Mouse (Mus musculus) testis, adult 2 months (tissue): ENCODE results near the gene Paqr7. TPM values are rescaled to one million over a fixed set of nuclear protein-coding genes. Genes with fewer than 3 reads are reported as not detected.
"Not testable (repeated sequence)": the region's sequence is repeated elsewhere in the genome, so short reads cannot be mapped to it uniquely, and the experiment has no call there.

Source experiments
- H3K27ac ChIP-seq: fragments of 200-500 bp; 2 replicates; pipeline ENCODE4 v1.5.1; 2012; ENCODE audit warnings: low read depth, low read length; ENCODE audit not compliant: control insufficient read depth, insufficient read depth
- H3K27me3 ChIP-seq: fragments of 200-500 bp; 2 replicates; pipeline ENCODE4 v1.6.1; 2012; ENCODE audit warnings: mild to moderate bottlenecking, low read length, moderate library complexity; ENCODE audit not compliant: control insufficient read depth, insufficient read depth
- H3K36me3 ChIP-seq: fragments of 200-500 bp; 2 replicates; pipeline ENCODE4 v1.6.1; 2012; ENCODE audit warnings: mild to moderate bottlenecking, low read length; ENCODE audit not compliant: control insufficient read depth, insufficient read depth
- H3K4me1 ChIP-seq: fragments of 200-500 bp; 2 replicates; pipeline ENCODE4 v1.6.1; 2012; ENCODE audit warnings: low read length; ENCODE audit not compliant: control insufficient read depth, insufficient read depth
- H3K4me3 ChIP-seq: fragments of 200-500 bp; 2 replicates; pipeline ENCODE4 v1.5.1; 2012; ENCODE audit warnings: low read depth, mild to moderate bottlenecking, low read length, moderate library complexity, mixed read lengths; ENCODE audit not compliant: control insufficient read depth
- CTCF ChIP-seq: fragments of 200-500 bp; IDR thresholded peaks from 2 replicates; pipeline ENCODE4 v1.5.1; 2012; ENCODE audit warnings: low read depth, mild to moderate bottlenecking, inconsistent platforms, low read length, moderate library complexity; ENCODE audit not compliant: control insufficient read depth, insufficient read depth, insufficient replicate concordance
- POLR2A ChIP-seq: fragments of 200-500 bp; IDR thresholded peaks from 2 replicates; pipeline ENCODE4 v1.6.1; 2012; ENCODE audit warnings: low read depth, mild to moderate bottlenecking, inconsistent platforms, low read length, moderate library complexity; ENCODE audit not compliant: control insufficient read depth
- polyA plus RNA-seq: library from polyadenylated mRNA; depleted of rRNA; stranded (reverse); fragments of >200 nt; gene quantifications from 2 replicates; pipeline ENCODE4 v1.2.3, GENCODE M21; 2012

Gene Paqr7
- polyA plus RNA-seq, 1 experiment = 67.1 TPM

DNA sequence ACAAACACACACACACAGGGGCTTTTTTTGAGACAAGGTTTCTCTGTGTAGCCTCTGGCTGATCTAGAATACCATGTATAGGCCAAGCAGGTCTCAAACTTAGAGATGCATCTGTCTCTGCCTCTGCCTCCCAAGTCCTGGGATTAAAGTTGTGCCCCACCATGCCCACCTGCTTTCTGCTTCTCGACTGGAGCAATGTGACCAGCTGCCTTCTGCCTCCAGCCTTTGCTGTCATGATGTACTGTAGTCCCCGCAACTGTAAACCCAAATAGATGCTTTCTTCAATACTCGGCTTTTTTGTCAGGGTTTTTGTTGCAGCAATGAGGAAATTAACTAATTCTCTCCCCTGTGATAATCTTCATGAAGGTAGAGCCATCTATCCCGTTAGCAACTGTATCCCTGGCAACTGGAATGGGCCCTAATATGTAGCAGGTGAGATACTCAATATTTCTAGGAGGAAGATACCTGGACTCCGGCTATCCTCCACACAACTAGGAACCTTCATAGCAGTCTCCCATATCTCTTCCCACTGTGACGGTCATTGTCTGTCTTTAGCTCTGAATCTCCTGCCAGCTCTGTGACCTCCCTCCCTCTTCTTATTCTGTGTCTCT lies 13.3 kb upstream of the Paqr7 start:
- TF ChIP-seq POLR2A = no peak
- no peak for TF ChIP-seq CTCF
- H3K36me3 ChIP-seq = no peaks in the 10 kb centered on the region
- H3K4me1 ChIP-seq = no peaks in the 10 kb centered on the region; the same call in 1 of the 2 replicates
- H3K27ac ChIP-seq = no peak overlapping the region
- H3K4me3 ChIP-seq = no peak overlapping the region
- H3K27me3 ChIP-seq = no peaks in the 10 kb centered on the region

DNA sequence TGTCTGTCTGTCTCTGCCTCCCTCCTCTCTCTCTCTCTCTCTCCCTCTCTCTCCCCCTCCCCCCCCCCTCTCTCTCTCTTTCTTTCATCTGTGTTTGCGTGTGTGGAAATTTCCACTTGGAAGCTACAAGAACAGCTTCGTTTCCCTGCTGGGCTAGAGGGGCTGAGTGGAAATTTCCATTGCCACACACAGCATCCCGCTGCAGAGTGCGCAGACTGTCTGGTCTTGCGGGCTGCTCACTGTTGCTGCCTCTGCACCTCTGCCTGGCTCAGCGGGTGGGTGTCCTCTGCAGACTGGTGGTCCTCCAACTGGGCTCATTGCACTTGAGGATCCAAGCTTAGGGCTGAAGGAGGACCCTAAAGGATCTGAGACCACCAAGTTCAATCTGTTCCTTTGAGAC lies 12.8 kb upstream of the Paqr7 start:
- Histone ChIP-seq H3K27me3 (no peaks in the 10 kb centered on the region), H3K36me3 (no peaks in the 10 kb centered on the region), H3K4me1 (no peaks in the 10 kb centered on the region; the same call in 1 of the 2 replicates), H3K4me3 (no peak overlapping the region), H3K27ac (no peak overlapping the region)
- no peak for TF ChIP-seq POLR2A
- no peak for TF ChIP-seq CTCF

DNA sequence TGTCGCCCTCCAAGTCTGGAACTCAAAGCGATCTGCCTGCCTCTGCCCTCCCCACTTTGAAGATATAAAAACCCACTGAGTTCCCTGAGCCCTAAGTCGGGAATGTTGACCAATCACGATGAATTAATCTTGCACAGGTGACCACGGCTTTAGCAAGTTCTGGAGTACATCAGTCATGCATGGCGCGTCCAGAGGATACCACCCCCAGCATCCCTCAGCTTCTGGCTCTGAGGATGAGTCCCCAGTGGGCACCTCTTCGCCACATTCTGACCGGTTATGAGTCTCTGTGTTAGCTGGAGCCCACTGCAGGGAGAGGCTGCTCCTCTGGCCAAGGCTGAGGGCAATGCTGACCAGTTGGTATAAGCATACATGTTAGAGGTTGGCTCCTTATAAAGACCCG lies 12.3 kb upstream of the Paqr7 start:
- TF ChIP-seq CTCF (no peak), POLR2A (no peak)
- Histone ChIP-seq H3K27me3 (no peaks in the 10 kb centered on the region), H3K27ac (no peak overlapping the region), H3K4me3 (no peak overlapping the region), H3K36me3 (no peaks in the 10 kb centered on the region), H3K4me1 (no peaks in the 10 kb centered on the region; the same call in 1 of the 2 replicates)

DNA sequence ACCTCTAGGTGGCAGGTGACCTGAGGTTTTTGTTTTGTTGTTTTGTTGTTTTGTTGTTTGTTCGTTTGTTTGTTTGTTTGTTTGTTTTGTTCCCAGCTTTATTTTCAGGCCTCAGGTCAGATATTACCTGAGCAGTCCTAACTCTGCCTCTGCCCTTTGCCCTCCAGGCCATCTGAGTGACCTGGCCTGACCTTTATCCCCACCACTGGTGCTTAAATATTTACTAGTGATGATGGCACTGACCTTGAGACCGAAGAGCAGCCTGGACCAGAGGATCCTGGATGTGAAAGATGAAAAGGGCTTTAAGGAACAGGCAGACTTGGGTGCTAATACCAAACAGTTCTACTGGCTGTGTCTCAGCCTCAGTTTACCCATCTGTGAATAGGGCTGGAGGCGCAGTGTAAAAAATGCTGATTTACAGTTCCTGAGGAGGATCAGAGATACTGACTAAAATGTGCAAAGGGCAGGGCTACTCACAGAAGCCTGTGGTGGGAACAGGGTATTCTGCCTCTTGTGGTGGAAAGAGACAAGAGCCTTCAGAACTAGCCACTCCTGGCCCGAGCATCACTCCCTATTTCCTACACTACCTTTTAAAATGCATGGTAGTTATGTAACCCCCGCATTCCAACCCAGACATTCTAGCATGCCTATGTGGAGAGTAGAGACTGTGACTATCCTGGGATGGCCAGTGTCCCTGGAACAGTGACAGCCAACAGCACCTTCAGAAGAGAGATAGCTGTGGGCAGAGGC lies 11.2 kb upstream of the Paqr7 start:
- no peaks in the 10 kb centered on the region; the same call in 1 of the 2 replicates for H3K4me1 ChIP-seq
- no peak overlapping the region for H3K27ac ChIP-seq
- no peaks in the 10 kb centered on the region for H3K27me3 ChIP-seq
- H3K4me3 ChIP-seq = no peak overlapping the region
- TF ChIP-seq POLR2A = no peak
- no peak for TF ChIP-seq CTCF
- H3K36me3 ChIP-seq = no peaks in the 10 kb centered on the region

DNA sequence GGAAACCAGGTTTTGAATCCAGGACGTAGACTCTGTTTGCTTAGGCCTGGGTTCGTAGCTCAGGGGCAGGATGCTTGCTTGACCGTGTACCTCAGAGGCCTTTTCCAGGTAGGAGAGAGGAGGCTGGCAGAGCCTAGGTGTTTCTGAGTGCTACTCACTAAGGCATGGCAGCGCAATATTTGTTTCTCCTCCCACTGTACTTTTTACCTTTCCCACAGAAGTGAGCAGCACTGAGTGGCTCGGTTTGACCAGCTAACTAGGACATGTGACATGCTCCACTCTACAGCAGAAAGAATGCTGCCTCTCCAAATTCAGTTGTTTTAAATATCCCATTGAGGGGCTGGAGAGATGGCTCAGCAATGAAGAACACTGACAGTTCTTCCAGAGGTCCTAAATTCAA lies 8.3 kb upstream of the Paqr7 start:
- no peaks in the 10 kb centered on the region for H3K36me3 ChIP-seq
- H3K27me3 ChIP-seq = no peaks in the 10 kb centered on the region
- TF ChIP-seq POLR2A (no peak), CTCF (no peak)
- no peak overlapping the region for H3K27ac ChIP-seq
- H3K4me3 ChIP-seq = no peak overlapping the region
- no peaks in the 10 kb centered on the region; the same call in 1 of the 2 replicates for H3K4me1 ChIP-seq

DNA sequence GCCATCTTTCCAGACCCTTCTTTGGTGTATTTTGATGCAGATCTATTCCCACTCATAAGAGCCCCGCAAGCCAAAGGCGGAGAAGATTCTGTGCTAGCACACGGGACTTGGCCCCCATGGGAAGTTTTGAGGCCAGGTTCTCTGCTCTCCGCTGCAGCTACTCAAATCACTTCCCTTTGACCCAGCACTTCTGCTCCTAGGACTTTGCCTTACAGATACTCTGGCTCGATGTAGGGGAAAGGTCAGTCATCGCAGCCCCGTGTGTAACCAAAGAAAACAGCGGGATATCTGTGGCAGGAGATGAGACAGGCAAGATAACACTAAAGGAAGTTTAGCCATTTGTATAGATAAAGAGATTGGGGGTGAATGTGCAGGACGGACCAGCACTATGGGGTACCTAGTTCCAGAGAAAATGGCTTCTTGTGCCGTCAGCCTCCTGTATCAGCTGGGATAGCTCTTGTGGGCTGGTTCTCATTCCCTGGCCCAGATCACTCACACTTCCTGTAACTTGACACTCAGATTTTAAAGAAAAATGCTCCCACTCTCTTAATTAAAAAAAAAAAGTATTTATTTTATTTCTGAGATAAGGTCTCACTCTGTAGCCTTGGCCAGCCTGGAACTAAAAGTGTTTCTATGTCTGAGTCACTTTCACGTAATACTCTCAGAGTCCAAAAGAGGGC lies 6.4 kb upstream of the Paqr7 start:
- no peak overlapping the region for H3K4me3 ChIP-seq
- TF ChIP-seq POLR2A = no peak
- TF ChIP-seq CTCF = no peak

DNA sequence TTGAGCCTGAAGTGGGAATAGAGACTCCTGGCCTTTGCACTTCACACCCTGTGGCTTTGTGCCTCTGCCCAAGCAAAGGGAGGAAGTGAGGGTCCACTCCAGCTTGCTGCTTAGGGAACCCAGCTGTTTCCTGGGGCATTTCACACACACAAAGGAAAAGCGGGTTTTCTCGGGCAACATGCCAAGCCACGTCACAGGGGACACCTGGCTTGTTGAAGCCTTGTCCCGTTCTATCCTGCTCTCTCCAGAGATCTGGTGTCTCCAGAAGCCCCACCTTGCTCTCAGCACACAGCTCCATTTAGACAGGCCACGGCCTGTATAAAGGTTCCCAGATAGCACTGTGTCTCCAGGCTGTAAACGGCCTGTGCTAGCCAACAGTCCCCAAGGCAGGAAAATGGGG lies 4.8 kb upstream of the Paqr7 start:
- TF ChIP-seq POLR2A = no peak
- TF ChIP-seq CTCF = no peak
- no peak overlapping the region for H3K4me3 ChIP-seq
- H3K27me3 ChIP-seq = no peaks in the 10 kb centered on the region
- peaks cover 15% of the 10 kb centered on the region for H3K4me1 ChIP-seq
- no peaks in the 10 kb centered on the region for H3K36me3 ChIP-seq
- no peak overlapping the region for H3K27ac ChIP-seq

More for the DNA sequence above, 6.4 kb upstream of the Paqr7 start:
- Histone ChIP-seq H3K36me3 (no peaks in the 10 kb centered on the region), H3K4me1 (peaks cover 6% of the 10 kb centered on the region), H3K27me3 (no peaks in the 10 kb centered on the region), H3K27ac (no peak overlapping the region; the same call in 1 of the 2 replicates)

DNA sequence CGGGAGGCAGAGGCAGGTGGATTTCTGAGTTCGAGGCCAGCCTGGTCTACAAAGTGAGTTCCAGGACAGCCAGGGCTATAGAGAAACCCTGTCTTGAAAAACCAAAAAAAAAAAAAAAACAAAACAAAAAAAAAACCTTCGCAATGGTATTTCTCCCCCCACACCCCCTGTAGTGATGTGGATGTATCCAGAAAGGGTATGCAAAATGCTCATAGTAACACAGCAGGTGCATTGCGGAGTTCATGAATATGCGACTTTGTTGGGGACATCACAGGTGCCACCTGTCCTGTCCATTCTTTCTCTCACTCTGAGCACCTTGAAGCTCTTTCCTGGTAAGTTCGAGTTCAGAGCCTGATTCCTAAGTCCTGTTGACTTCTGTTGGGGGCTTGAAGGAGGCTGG lies 2.3 kb upstream of the Paqr7 start:
- H3K27ac ChIP-seq, H3K36me3 ChIP-seq: not testable (repeated sequence)
- H3K4me1 ChIP-seq = peaks cover 15% of the 10 kb centered on the region

More for the DNA sequence above, 2.3 kb upstream of the Paqr7 start:
- H3K27me3 ChIP-seq = not testable (repeated sequence)
- H3K4me3 ChIP-seq = peak overlapping the region; percentile 74
